9 mouse cellular contexts compared by ENCODE assay signal in the genomic region with DNA sequence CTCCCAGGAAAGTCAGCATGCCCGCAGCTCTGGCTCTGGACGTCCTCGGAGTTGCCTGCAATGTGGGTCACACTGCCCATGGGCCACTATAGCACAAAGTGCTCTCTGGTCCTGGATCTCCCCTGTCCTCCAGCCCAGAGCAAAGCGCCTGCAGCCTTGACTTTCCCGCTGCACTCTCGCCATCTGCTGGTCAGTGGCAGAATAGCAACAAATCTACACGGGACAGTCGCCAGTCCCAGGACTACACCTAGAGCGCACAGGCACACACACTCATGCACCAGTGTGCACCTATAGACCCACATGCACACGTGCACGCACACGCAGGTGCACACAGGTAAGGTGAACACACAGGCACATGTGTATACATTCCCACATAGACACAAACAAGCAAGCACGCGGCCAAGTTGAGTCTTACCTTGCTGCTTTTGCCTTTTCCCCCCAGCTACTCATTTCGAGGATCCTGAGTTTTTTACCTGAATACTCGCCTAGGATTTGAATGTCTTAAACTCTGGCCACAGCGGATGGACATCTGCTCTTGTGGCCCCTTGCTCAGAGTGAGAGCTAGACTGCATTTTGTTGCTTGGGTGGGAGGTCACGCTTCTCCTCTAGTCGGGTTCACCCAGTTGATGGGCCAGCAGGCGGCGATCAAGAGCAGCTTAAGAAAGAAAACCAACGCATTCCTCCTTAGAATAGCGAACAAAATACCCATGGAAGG. TPM values are rescaled to one million over a fixed set of nuclear protein-coding genes. Genes with fewer than 3 reads are reported as not detected.
A peak's percentile ranks its signal among the peaks of the same experiment; 100 is the strongest.
DNase-seq lines count a peak whose midpoint lies in the region; ATAC-seq lines count a peak whose summit lies in the region.
"Had no signal": no experiment of that assay in that cellular context is flagged by ENCODE, and none has a peak within 500 bp of the region (broad histone marks: within the 10 kb centered on the region; RNA-seq: fewer than 3 reads in every experiment).

No protein-coding gene starts in this region.

- no peaks in the 10 kb centered on the region for H3K27me3 ChIP-seq in intestine, embryonic 15.5 days (replicated peaks)

- no peaks in the 10 kb centered on the region for H3K9me3 ChIP-seq in intestine, embryonic 15.5 days

- peak; percentile 78 for ATAC-seq in intestine, embryonic 15.5 days
- peak; percentile 82 for ATAC-seq in megakaryocyte-erythroid progenitor cell, adult 5-6 weeks (replicated peaks; ENCODE audit: low FRiP score, low TSS enrichment, poor library complexity, severe bottlenecking)
- no peak for ATAC-seq in activated CD4-positive, CD25-positive, alpha-beta regulatory T cell, adult 4 months

- no peak overlapping the region for H3K9ac ChIP-seq in intestine, embryonic 15.5 days

- H3K36me3 ChIP-seq in intestine, embryonic 15.5 days = no peaks in the 10 kb centered on the region

- no peaks in the 10 kb centered on the region for H3K4me1 ChIP-seq in intestine, embryonic 15.5 days (replicated peaks)

- H3K4me3 ChIP-seq in intestine, embryonic 15.5 days (replicated peaks) = no peak overlapping the region

- H3K27ac ChIP-seq in intestine, embryonic 15.5 days = no peak overlapping the region

- DNase-seq in adrenal gland, adult 2 months = peak; percentile 74
- DNase-seq in embryo, embryonic 10.5 days (ENCODE audit: low spot score) = peak; percentile 90
- peak; percentile 63 to 75 for DNase-seq in gastrocnemius, postnatal 4 days (ENCODE audit: low spot score in 2 of 2)
- DNase-seq in left cerebral cortex, postnatal 14 days (ENCODE audit: low spot score in 2 of 2) = peak; percentile 34 to 78
- DNase-seq in right cerebral cortex, postnatal 4 days = peak; percentile 86

- peak overlapping the region; percentile 2; the same call in 1 of the 2 replicates for H3K4me2 ChIP-seq in intestine, embryonic 15.5 days (replicated peaks)

- intact Hi-C loops in left cerebral cortex, postnatal 14 days (cut with DNase I) = loop anchor here (1.0 to 5.0 kb wide), 2 partner anchors 319 to 602 kb away; no protein-coding TSS in a partner anchor

- 6% methylated on average over 23 of the region's 23 CpGs for WGBS in intestine, embryonic 15.5 days

RNA-seq across cellular contexts. Expression of a gene that starts 26.9 kb away (rescaled TPM):
- total RNA-seq in adrenal gland, adult 2 months (2021) = not detected
- polyA plus RNA-seq in adrenal gland, adult 2 months (2012; rRNA removed) = not detected in 2 replicates
- not detected for total RNA-seq in gastrocnemius, postnatal 4 days (2021)
- not detected in 2 replicates for polyA plus RNA-seq in intestine, embryonic 15.5 days (2015; fragmentation: Nextera tagmentation; extraction: Ambion mirVana)
- not detected for total RNA-seq in left cerebral cortex, postnatal 14 days (2021)
- total RNA-seq in megakaryocyte-erythroid progenitor cell, adult 5-6 weeks (2014; fragmentation: Nextera tagmentation) = not detected in 2 replicates
- not detected in 2 replicates for total RNA-seq in megakaryocyte-erythroid progenitor cell, adult 5-6 weeks (2017)
- not detected for polyA plus RNA-seq in activated CD4-positive, CD25-positive, alpha-beta regulatory T cell, adult 4 months (2017; shearing (Covaris generic))
- total RNA-seq: neutrophil, adult 5-6 weeks had no signal
